Mouse (Mus musculus): Measurements from ENCODE around the gene Nkain1. TPM values are rescaled to one million over a fixed set of nuclear protein-coding genes. Genes with fewer than 3 reads are reported as not detected.

Nkain1 gene
- not detected in 3 replicates for total RNA-seq (2017)

DNA sequence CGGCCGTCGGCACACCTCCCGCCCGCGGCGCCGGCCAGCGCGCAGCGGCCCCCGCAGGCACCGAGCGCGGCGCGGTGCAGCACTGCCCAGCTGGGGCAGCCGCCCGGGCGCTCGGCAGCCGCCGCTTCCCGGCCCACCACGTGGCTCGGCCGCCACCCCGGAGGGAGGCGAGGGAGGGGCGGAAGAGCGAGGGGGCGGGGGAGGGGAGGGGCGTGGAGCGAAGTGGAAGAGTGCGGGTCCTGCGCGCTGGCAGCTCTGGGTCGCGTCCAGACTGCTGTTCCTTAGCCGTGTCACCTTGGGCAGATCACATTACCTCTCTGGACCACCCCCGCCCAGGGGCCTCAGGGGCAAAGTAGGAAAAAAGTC is at the start of gene Nkain1:
Gene Nkain1, minus strand, starts transcription at position 126 of the 366 bp plus-strand sequence.
- no peak for ATAC-seq (replicated peaks; ENCODE audit: insufficient number of reproducible peaks, low FRiP score, low TSS enrichment, poor library complexity, severe bottlenecking)

DNA sequence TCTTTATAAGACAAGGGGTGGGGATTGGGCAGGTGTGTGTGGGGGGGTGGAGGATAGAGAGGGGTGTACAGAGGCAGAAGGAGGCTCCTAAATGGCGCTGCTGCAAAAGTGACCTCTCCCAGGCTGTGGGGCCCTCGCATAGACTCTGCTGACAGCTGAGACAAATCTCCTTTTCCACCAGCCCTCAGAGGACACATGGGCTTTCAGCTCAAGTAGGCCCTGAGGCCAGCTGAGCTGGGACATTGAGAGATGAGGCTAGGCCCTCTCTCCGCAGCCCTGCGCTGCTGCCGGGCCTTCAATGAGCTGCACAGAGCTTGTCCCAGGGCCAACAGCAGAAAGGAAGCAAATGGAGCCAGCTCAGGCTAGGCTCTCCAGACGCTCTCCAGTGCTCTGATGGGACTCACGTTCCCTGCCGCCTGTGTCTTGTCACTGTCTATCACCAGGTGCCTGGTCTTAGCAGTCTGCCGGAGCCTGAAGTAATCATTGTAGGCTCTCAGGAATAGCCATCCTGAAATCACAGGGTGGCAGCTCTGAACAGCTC is 4.8 kb upstream of the Nkain1 start:
- ATAC-seq (replicated peaks; ENCODE audit: insufficient number of reproducible peaks, low FRiP score, low TSS enrichment, poor library complexity, severe bottlenecking): no peak

- no peak for ATAC-seq (replicated peaks; ENCODE audit: insufficient number of reproducible peaks, low FRiP score, low TSS enrichment, poor library complexity, severe bottlenecking)
These were observed 3.1 kb upstream of the Nkain1 start for GRCm38 (mm10) chr4:130577081-130577480.

- no peak for ATAC-seq (replicated peaks; ENCODE audit: insufficient number of reproducible peaks, low FRiP score, low TSS enrichment, poor library complexity, severe bottlenecking)
These were observed 2.4 kb upstream of the Nkain1 start for GRCm38 (mm10) chr4:130576247-130576931.

- ATAC-seq (replicated peaks; ENCODE audit: insufficient number of reproducible peaks, low FRiP score, low TSS enrichment, poor library complexity, severe bottlenecking): no peak
These were observed 1.6 kb upstream of the Nkain1 start for GRCm38 (mm10) chr4:130575533-130575932.

- ATAC-seq (replicated peaks; ENCODE audit: insufficient number of reproducible peaks, low FRiP score, low TSS enrichment, poor library complexity, severe bottlenecking): no peak
These were observed 988 bp upstream of the Nkain1 start for GRCm38 (mm10) chr4:130574861-130575460.

DNA sequence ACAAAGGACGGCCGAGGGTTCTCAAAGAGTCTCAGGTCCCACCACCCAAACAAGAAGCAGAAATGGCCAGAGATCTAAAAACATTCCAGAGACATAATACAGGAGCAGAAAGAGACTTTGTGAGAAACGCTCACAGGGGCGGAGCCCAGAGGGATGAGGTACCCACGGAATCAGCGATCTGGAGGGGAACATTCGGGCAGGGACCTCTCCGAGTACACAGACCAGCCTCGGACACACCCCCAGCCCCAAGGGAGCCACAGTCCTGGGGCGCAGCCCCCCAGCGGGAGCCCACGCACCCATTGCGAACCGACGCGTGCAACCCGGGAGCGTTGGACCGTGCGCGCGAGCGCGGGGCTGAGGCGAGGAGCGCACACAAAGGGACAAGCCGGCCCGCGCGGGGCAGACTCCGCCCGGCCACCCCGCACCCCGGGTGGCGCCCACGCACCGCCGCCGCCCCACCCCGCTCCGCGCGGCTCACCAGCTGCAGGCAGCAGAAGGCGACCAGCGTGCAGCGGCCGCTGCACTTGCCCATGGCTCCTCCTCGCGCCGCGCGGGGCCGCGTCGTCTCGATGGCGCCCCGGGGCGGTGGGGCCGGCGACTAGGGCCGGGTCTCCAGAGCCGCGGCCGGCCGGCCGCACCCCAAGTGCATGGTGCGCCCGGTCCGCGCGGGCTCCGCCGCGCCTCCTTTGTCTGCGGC is 474 bp downstream of the Nkain1 start:
- no peak for ATAC-seq (replicated peaks; ENCODE audit: insufficient number of reproducible peaks, low FRiP score, low TSS enrichment, poor library complexity, severe bottlenecking)

DNA sequence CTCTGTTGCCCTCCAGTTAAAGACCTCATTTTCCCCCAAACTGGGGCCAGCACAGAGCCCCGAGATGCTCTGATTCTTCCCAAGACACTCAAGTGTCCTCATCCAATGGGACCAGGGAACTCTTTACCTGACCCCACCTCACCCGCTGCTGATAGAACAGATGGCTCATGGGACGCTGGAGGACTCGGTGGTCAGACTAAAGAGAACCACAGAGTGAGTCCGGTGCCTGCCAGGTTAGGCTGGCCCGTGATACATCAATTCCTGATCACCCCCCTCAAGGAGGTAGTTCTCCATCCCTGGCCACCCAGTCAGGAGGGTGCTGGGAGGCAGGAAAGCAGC is 992 bp downstream of the Nkain1 start:
- ATAC-seq (replicated peaks; ENCODE audit: insufficient number of reproducible peaks, low FRiP score, low TSS enrichment, poor library complexity, severe bottlenecking): no peak

- no peak for ATAC-seq (replicated peaks; ENCODE audit: insufficient number of reproducible peaks, low FRiP score, low TSS enrichment, poor library complexity, severe bottlenecking)
These were observed 1.4 kb downstream of the Nkain1 start for GRCm38 (mm10) chr4:130572545-130572944.

GRCm38 (mm10) chr4:130570941-130571720 is 2.8 kb downstream of the Nkain1 start:
- no peak for ATAC-seq (replicated peaks; ENCODE audit: insufficient number of reproducible peaks, low FRiP score, low TSS enrichment, poor library complexity, severe bottlenecking)

DNA sequence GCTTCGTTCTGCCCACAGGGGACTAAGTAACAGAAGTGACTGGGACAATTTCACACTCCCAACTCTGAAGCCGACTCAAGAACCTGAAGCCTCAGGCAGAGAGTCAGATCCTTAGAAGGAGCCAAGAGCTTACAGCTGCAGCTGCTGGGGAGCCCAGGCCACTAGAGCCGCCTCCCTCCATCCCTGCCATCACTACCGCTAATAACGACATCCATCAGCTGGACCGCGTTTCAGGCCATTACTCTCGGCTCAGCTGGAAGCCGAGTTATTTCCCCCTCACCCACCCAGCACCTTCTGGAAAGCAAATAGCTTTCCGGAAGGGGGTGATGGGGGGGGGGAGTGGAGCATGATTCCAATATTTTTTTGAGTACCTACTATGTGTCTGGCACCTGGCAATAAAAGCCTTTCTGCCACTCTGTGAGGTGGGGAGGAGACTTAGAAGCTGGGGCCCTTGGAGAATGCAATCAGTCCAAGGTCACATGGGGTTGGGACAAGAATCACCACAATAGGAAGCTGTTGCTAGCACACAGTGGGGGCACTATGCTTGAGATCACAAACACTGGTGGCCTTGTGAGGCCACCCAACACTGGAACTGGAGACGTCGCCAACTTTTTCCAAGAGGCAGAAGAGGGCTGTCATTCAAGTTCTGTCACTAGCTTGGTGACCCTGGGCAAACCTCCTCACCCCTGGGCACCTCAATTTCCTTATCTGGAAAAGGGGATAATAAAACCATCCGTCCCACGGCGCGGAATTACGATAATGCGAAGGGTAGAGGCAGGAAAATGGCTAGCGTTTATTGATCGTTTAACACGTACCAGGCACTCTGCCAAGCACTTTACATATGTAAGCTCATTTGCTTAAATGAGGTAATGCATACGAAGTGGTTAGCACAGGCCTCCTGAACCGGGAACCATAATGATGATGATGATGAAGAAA is 5.7 kb downstream of the Nkain1 start:
- ATAC-seq (replicated peaks; ENCODE audit: insufficient number of reproducible peaks, low FRiP score, low TSS enrichment, poor library complexity, severe bottlenecking): no peak

DNA sequence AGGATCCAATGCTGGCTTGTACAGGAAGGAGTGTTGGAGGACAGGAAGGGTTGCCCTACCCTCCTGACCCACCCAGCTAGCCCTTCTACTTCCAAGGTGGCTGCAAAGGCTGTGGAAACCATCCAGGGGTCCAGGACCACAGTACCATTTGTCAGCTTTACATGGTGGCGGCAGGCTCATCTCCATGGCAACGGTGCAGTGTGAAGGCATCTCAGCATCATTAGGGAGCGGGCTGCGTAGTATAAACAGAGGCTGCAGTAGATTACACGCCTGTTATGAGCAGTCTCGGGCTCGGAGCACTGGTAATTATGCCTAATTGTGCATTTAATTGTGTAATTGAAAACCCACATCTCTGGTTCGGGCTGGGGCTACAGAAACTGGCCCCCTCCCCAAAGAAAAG is 10.2 kb downstream of the Nkain1 start:
- no peak for ATAC-seq (replicated peaks; ENCODE audit: insufficient number of reproducible peaks, low FRiP score, low TSS enrichment, poor library complexity, severe bottlenecking)

DNA sequence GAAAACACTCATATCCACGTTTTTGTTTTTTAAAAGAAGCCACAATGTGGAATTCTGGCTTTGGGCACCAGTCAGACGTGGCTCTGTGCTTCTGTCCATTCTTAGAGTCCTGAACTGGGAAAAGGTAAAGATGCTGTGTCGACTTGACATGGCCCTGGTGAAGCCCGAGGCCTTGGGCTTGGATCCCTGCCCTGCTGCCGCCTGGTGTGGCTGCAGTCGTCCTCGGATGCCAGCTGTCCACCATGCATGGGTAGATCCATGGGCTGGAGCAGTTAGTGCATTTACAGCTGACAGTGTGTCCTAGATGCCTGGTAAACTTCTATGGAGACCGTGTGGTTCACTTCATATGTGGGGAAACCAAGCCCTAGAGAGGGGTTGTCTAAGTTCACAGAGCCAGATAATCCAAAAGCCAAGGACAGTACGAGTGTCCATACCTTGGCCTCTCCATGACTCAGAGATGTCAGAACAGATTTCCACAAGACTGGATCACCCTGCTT is 10.7 kb downstream of the Nkain1 start:
- ATAC-seq (replicated peaks; ENCODE audit: insufficient number of reproducible peaks, low FRiP score, low TSS enrichment, poor library complexity, severe bottlenecking): no peak

DNA sequence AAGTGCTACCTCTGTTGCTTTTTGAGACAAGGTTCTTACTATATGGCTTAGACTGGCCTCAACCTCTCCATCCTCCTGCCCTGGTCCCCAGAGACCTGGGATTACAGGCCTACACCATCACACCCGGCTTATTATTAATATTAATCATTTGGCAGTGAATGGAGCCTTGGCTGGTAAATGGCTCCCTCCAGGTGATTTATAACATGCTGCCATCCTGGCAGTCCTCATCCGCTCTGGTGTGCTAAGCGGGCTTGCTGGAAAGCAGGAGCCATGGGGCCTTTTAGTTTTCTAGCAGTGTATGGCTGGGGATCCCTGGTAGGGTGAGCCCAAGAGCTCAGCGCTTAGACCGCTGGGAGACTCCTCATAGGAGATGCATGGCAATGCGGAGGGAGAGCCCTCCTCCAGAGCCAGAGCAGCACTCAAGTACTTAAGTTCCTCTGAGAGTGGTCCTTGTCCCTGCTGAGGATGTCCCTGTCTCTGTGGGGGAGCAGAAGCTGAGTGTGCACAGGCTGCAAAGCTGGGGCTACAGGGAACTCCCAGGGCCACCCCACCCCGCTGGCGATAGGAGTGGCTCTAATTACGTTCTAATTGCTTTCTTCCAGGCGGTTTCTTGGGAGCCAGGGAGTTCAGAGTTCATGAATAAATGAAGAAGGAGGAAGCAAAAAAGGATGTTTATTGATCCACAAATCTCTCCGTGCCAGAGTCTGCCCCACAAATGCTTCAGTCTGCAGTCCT is 13.2 kb downstream of the Nkain1 start:
- no peak for ATAC-seq (replicated peaks; ENCODE audit: insufficient number of reproducible peaks, low FRiP score, low TSS enrichment, poor library complexity, severe bottlenecking)

GRCm38 (mm10) chr4:130559220-130559619 is 14.8 kb downstream of the Nkain1 start:
- ATAC-seq (replicated peaks; ENCODE audit: insufficient number of reproducible peaks, low FRiP score, low TSS enrichment, poor library complexity, severe bottlenecking): no peak

GRCm38 (mm10) chr4:130557852-130558251 is 16.1 kb downstream of the Nkain1 start:
- no peak for ATAC-seq (replicated peaks; ENCODE audit: insufficient number of reproducible peaks, low FRiP score, low TSS enrichment, poor library complexity, severe bottlenecking)

DNA sequence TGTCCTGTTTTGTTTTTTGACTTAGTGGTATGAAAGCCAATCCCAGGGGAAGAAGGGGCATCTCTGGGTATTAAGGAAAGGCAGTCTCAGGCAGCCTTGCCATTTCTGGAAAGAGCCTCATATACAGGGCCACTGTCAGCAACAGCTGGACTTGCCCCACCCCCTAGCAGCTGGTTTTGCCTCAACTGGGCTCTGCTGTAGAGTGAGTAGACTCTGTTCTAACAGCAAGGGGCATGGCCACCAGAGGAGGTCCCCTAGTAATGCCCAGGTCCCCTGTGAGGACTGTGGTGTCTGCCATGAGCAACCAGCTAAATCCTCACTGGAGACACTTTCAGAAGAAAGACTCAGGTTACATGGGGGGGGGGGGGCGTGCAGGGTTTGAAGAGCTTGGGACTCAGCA is 17.0 kb downstream of the Nkain1 start:
- ATAC-seq (replicated peaks; ENCODE audit: insufficient number of reproducible peaks, low FRiP score, low TSS enrichment, poor library complexity, severe bottlenecking): no peak

All from monocyte, adult 5-6 weeks (primary cell).